14 mouse cellular contexts compared by ENCODE assay signal in genomic region chr1:91856771-91857664, GRCm38 (mm10). TPM values are rescaled to one million over a fixed set of nuclear protein-coding genes. Genes with fewer than 3 reads are reported as not detected.
DNase-seq lines count a peak whose midpoint lies in the region; ATAC-seq and TF ChIP-seq lines count a peak whose summit lies in the region.
"Had no signal": no experiment of that assay in that cellular context is flagged by ENCODE, and none has a peak within 500 bp of the region (broad histone marks: within the 10 kb centered on the region; RNA-seq: fewer than 3 reads in every experiment).

No protein-coding gene starts in this region.

- H3K27me3 ChIP-seq in kidney, embryonic 14.5 days (ENCODE audit: control insufficient read depth, insufficient read depth, low read length), result no peaks in the 10 kb centered on the region
- H3K27me3 ChIP-seq in heart, adult 2 months (ENCODE audit: control insufficient read depth, insufficient read depth, low read length), result no peaks in the 10 kb centered on the region
- 0 out of 2 replicates have a peak, but pooled peaks cover 2% of the 10 kb centered on the region for H3K27me3 ChIP-seq in forebrain, embryonic 13.5 days

- intact Hi-C loops in heart, adult 2 months (cut with DNase I), result no loop called here
- intact Hi-C loops in left cerebral cortex, postnatal 36 days (cut with DNase I), result no loop called here

- no peaks in the 10 kb centered on the region for H3K36me3 ChIP-seq in kidney, embryonic 14.5 days (ENCODE audit: control insufficient read depth, insufficient read depth, low read length)
- H3K36me3 ChIP-seq in heart, adult 2 months (ENCODE audit: control insufficient read depth, insufficient read depth, low read length), result no peaks in the 10 kb centered on the region
- no peaks in the 10 kb centered on the region for H3K36me3 ChIP-seq in forebrain, embryonic 13.5 days (ENCODE audit: poor library complexity, severe bottlenecking)

- ATAC-seq in kidney, embryonic 14.5 days (ENCODE audit: low FRiP score, low TSS enrichment), result peak; percentile 45; the same call in 1 of the 2 replicates
- ATAC-seq in forebrain, embryonic 13.5 days, result no peak
- ATAC-seq in erythroblast, adult 5-6 weeks (replicated peaks; ENCODE audit: low FRiP score, poor library complexity, severe bottlenecking), result no peak
- ATAC-seq: activated CD4-positive, CD25-positive, alpha-beta regulatory T cell, adult 4 months had no signal

- no peak for TF ChIP-seq POLR2A in heart, adult 2 months (IDR thresholded peaks at IDR 0.05; ENCODE audit: insufficient read depth, low read depth, low read length)

- no peak overlapping the region for H3K27ac ChIP-seq in kidney, embryonic 14.5 days (ENCODE audit: low read depth, low read length)
- peak overlapping the region; percentile 28; the same call in 1 of the 2 replicates for H3K27ac ChIP-seq in heart, adult 2 months
- no peak overlapping the region for H3K27ac ChIP-seq in forebrain, embryonic 13.5 days
- H3K27ac ChIP-seq: macrophage had no signal

- 0 out of 2 replicates have a peak, but pooled peaks cover 2% of the 10 kb centered on the region for H3K9me3 ChIP-seq in kidney, embryonic 14.5 days (ENCODE audit: control insufficient read depth, low read length)
- H3K9me3 ChIP-seq in forebrain, embryonic 13.5 days (replicated peaks), result no peaks in the 10 kb centered on the region

- H3K79me2 ChIP-seq in heart, adult 2 months (replicated peaks; ENCODE audit: control insufficient read depth, insufficient read depth, low read length), result no peaks in the 10 kb centered on the region

- no peak overlapping the region for H3K4me2 ChIP-seq in kidney, embryonic 14.5 days (replicated peaks; ENCODE audit: low read depth, low read length)
- no peak overlapping the region for H3K4me2 ChIP-seq in forebrain, embryonic 13.5 days

- TF ChIP-seq CTCF in heart, adult 2 months (IDR thresholded peaks at IDR 0.05), result no peak

- no peak overlapping the region for H3K9ac ChIP-seq in kidney, embryonic 14.5 days (ENCODE audit: low read depth, low read length)
- H3K9ac ChIP-seq in heart, adult 2 months (ENCODE audit: low read depth, low read length), result no peak overlapping the region
- H3K9ac ChIP-seq in forebrain, embryonic 13.5 days, result no peak overlapping the region

- H3K4me3 ChIP-seq in kidney, embryonic 14.5 days (ENCODE audit: low read length), result no peak overlapping the region
- no peak overlapping the region for H3K4me3 ChIP-seq in heart, adult 2 months
- no peak overlapping the region for H3K4me3 ChIP-seq in forebrain, embryonic 13.5 days

- TF ChIP-seq EP300 in heart, adult 2 months (IDR thresholded peaks at IDR 0.05; ENCODE audit: insufficient read depth, low read depth, low read length), result 0 out of 2 replicates have a peak, but pooled peaks have one; percentile 7

- DNase-seq in kidney, postnatal 10 days, result no peak
- DNase-seq in heart, adult 2 months, result peak; percentile 49 to 74
- DNase-seq in heart, postnatal 4 days, result peak; percentile 50
- peak; percentile 78 for DNase-seq in skeletal muscle tissue, adult 2 months (ENCODE audit: low read depth, low spot score)
- no peak for DNase-seq in left cerebral cortex, postnatal 36 days (ENCODE audit: low spot score in 2 of 2)
- DNase-seq: cerebellum, adult 11 months; left cerebral cortex, postnatal 4 days; right cerebral cortex, adult 18-20 months; thymus, adult 2 months had no signal

- H3K4me1 ChIP-seq in kidney, embryonic 14.5 days (ENCODE audit: control insufficient read depth, insufficient read depth, low read length), result no peaks in the 10 kb centered on the region
- H3K4me1 ChIP-seq in heart, adult 2 months (ENCODE audit: control insufficient read depth, insufficient read depth, low read length), result peaks cover 8% of the 10 kb centered on the region
- no peaks in the 10 kb centered on the region for H3K4me1 ChIP-seq in forebrain, embryonic 13.5 days

- WGBS in kidney, embryonic 14.5 days, result 64% methylated on average over 9 of the region's 9 CpGs
- 43% methylated on average over 9 of the region's 9 CpGs for WGBS in heart, adult 2 months
- WGBS in forebrain, embryonic 13.5 days, result 87% methylated on average over 9 of the region's 9 CpGs

RNA-seq across cellular contexts. Expression of gene Twist2, which starts 55.8 kb away (rescaled TPM):
- 8.0 and 10.2 TPM in 2 replicates for polyA plus RNA-seq in kidney, embryonic 14.5 days (2014; fragmentation: Nextera tagmentation; extraction: Ambion mirVana)
- total RNA-seq in heart, adult 2 months (2021), result 1 to 10 TPM; 1.1 to 2.4 TPM
- 2.5 and 4.7 TPM in 2 replicates for polyA plus RNA-seq in heart, adult 2 months (2012; rRNA removed)
- 1 to 10 TPM; 3.7 to 4.1 TPM for total RNA-seq in heart, postnatal 4 days (2021)
- polyA plus RNA-seq in forebrain, embryonic 13.5 days (2015; fragmentation: Nextera tagmentation; extraction: Ambion mirVana), result 0.31 and 0.39 TPM in 2 replicates
- 1 to 10 TPM; 1.3 to 2.4 TPM for total RNA-seq in left cerebral cortex, postnatal 36 days (2021)
- not detected in 2 replicates for total RNA-seq in erythroblast, adult 5-6 weeks (2015; ENCODE audit: low replicate concordance)
- not detected in 2 replicates for total RNA-seq in erythroblast, adult 5-6 weeks (2017; ENCODE audit: low replicate concordance)
- polyA plus RNA-seq: activated CD4-positive, CD25-positive, alpha-beta regulatory T cell, adult 4 months; macrophage had no signal

Comparison
In these comparisons a context has a peak if more than half of its experiments do, and no peak if none do; other contexts are left out.
1. DNase-seq: peak in heart, adult 2 months (2 of 2), heart, postnatal 4 days (single experiment) and skeletal muscle tissue, adult 2 months (single experiment); none in kidney, postnatal 10 days (single experiment) and left cerebral cortex, postnatal 36 days (0 of 2).